Mouse (Mus musculus) liver, postnatal 0 days (tissue): ENCODE measurements around the gene Gm28048. TPM values are rescaled to one million over a fixed set of nuclear protein-coding genes. Genes with fewer than 3 reads are reported as not detected.

ENCODE experiments used
- ATAC-seq: fragments of 200-750 bp; cut with Nextera tagmentation; 2 replicates; pipeline ENCODE4 v1.8.0; 2017; ENCODE audit warnings: mild to moderate bottlenecking, moderate library complexity
- DNase-seq: peaks from one replicate; pipeline ENCODE4 v3.0.0-alpha.2; 2016
- H3K27ac ChIP-seq: fragments of 300-500 bp; sonication (generic); 2 replicates; pipeline ENCODE4 v1.5.1; 2014; ENCODE audit warnings: antibody characterized with exemption, moderate library complexity, mild to moderate bottlenecking, low read depth
- H3K27me3 ChIP-seq: fragments of 300-500 bp; sonication (generic); 2 replicates; pipeline ENCODE4 v1.6.1; 2014; ENCODE audit warnings: low read length, control low read depth, mixed read lengths; ENCODE audit not compliant: insufficient read depth
- H3K36me3 ChIP-seq: fragments of 300-500 bp; sonication (generic); replicated peaks from 2 replicates; pipeline ENCODE4 v1.6.1; 2014; ENCODE audit warnings: mild to moderate bottlenecking, control low read depth, low read length, moderate library complexity, mixed read lengths; ENCODE audit not compliant: insufficient read depth
- H3K4me1 ChIP-seq: fragments of 300-500 bp; sonication (generic); 2 replicates; pipeline ENCODE4 v1.6.1; 2014; ENCODE audit warnings: antibody characterized with exemption, mild to moderate bottlenecking, control low read depth; ENCODE audit not compliant: insufficient read depth
- H3K4me2 ChIP-seq: fragments of 300-500 bp; sonication (generic); 2 replicates; pipeline ENCODE4 v1.6.1; 2014; ENCODE audit warnings: low read depth, mild to moderate bottlenecking, low read length, moderate library complexity, mixed read lengths
- H3K4me3 ChIP-seq: fragments of 300-500 bp; sonication (generic); 2 replicates; pipeline ENCODE4 v1.5.1; 2014; ENCODE audit warnings: low read depth, low read length
- H3K9ac ChIP-seq: fragments of 300-500 bp; sonication (generic); replicated peaks from 2 replicates; pipeline ENCODE4 v1.6.1; 2014; ENCODE audit warnings: mild to moderate bottlenecking, moderate library complexity
- H3K9me3 ChIP-seq: fragments of 300-500 bp; sonication (generic); 2 replicates; pipeline ENCODE4 v1.6.1; 2016; ENCODE audit warnings: mild to moderate bottlenecking, control low read depth, low read length, mixed read lengths
- CTCF ChIP-seq: sonication (generic); IDR thresholded peaks from 2 replicates; pipeline ENCODE4 v1.5.1; 2016; ENCODE audit warnings: antibody characterized with exemption, low read depth
- EP300 ChIP-seq: IDR thresholded peaks from 2 replicates; pipeline ENCODE4 v1.6.1; 2016; ENCODE audit warnings: antibody characterized with exemption, low read depth, mild to moderate bottlenecking
- WGBS: fragments of 180-500 bp; shearing (Covaris S2); extraction: QIAGEN DNeasy Blood & Tissue Kit; methylation state at CpG from one replicate; pipeline ENCODE4 v1.1.7; 2014; ENCODE audit not compliant: insufficient replicate concordance; 5-methylcytosine and 5-hydroxymethylcytosine counted together
- polyA plus RNA-seq: library from polyadenylated mRNA; unstranded; fragments of >200 nt; fragmentation: Nextera tagmentation; extraction: Ambion mirVana; gene quantifications from 2 replicates; pipeline ENCODE4 v1.2.1, GENCODE M21; 2015

The Gm28048 gene
- polyA plus RNA-seq, 1 experiment from 2014 or later: 11.7 TPM

DNA sequence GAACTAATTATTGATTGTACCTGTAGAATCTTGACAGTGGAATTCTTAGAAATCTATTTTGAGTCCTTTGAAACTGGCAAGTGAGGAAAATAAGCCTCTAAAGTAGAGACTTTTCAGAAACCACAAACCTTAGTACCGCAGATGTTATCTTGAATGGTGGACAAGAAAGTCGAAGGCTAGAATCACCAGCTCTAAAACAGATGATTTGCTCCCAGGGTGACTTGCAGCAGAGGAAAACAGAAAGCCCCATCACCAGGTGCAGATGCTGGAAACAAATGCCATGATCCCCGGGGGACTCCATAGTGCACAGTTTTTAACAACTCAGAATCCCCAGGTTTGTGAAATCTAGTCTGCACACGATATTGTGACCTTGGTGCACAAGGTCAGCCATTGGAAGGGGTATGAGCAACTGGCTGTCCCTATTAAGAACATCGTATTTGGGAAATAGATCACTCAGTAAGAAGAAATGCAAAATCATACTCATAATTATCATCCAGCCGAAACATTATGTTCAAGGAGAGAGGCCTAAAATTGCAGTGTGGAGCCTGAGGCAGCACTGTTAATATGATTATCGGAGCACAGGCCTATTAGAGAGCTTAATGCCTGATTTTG lies 116.1 kb downstream of the Gm28048 start:
- Histone ChIP-seq H3K9me3 (no peaks in the 10 kb centered on the region), H3K4me3 (no peak overlapping the region), H3K36me3 (no peaks in the 10 kb centered on the region), H3K4me2 (no peak overlapping the region), H3K27me3 (no peaks in the 10 kb centered on the region), H3K4me1 (peaks cover 11% of the 10 kb centered on the region), H3K27ac (peak overlapping the region; percentile 77), H3K9ac (no peak overlapping the region)
- no peak for DNase-seq
- TF ChIP-seq CTCF (no peak), EP300 (no peak)
- no peak for ATAC-seq
- WGBS: 62% methylated on average over 7 of the region's 7 CpGs

DNA sequence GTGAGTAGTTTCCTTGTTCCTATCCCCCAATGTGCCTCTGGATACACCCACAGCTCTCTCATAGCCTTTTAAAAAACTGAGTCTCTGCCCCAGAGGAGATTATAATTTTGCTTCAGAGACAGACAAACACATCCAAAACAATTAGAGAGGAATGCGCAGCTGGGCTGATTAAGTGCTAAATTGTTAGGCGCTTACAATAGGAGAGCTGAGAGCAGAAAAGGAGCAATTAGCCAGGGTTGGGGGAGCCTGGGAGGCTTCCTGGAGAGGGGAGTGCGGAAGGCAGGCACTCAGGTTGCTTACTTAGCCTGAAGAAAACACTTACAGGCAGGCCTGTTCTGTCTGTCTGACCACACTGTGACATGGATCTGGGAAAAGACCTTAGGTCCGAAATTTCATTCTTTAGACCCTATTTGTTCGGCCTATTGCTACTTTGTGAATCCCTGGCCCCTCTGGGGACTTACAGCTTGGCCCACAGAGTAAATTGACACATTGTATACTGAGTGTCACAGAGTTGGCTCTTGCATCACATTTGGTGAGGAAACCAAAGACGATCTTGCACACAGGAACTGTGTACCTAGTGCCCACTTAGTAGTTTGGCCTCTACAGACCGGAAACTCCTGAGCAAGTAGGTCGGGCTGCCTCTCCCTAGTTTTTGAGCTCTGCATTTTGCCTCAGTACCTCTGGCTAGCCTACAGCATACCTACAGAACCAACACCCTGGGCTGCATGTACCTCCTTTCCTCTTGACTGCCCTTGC lies 117.4 kb downstream of the Gm28048 start:
- TF ChIP-seq CTCF (no peak), EP300 (no peak)
- 59% methylated on average over 8 of the region's 8 CpGs for WGBS
- DNase-seq (peak; percentile 44), ATAC-seq (peak; percentile 35; the same call in 1 of the 2 replicates)
- peaks cover 19% of the 10 kb centered on the region for H3K4me1 ChIP-seq
- no peak overlapping the region for H3K4me3 ChIP-seq
- H3K27ac ChIP-seq: peak overlapping the region; percentile 77
- H3K36me3 ChIP-seq: no peaks in the 10 kb centered on the region
- H3K9ac ChIP-seq: no peak overlapping the region
- no peak overlapping the region for H3K4me2 ChIP-seq
- H3K27me3 ChIP-seq: no peaks in the 10 kb centered on the region
- H3K9me3 ChIP-seq: no peaks in the 10 kb centered on the region

DNA sequence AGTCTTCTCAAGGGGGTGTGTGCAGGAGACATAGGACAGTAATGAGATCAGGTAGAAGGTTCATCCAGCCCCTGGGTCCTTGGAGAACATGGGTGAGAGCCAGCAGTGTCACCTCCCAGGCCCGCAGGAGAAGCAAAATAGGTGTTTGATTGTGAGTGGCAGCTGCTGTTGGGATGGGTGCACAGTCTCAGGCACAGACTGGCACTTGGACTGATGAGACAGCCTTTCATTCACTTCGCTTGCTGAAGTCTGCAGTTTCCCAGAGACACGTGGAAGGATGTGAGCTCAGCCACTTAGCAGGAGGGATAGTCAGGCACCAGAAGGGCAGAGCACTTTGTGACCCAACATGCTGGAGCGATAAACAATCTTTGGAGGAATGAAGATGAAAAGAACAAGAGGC lies 118.3 kb downstream of the Gm28048 start:
- Histone ChIP-seq H3K36me3 (no peaks in the 10 kb centered on the region), H3K27me3 (no peaks in the 10 kb centered on the region), H3K9me3 (no peaks in the 10 kb centered on the region), H3K27ac (no peak overlapping the region), H3K4me3 (no peak overlapping the region), H3K9ac (no peak overlapping the region), H3K4me2 (no peak overlapping the region), H3K4me1 (peaks cover 19% of the 10 kb centered on the region)
- ATAC-seq: no peak
- no peak for DNase-seq
- WGBS: 71% methylated on average over 4 of the region's 4 CpGs
- TF ChIP-seq EP300 (no peak), CTCF (no peak)

DNA sequence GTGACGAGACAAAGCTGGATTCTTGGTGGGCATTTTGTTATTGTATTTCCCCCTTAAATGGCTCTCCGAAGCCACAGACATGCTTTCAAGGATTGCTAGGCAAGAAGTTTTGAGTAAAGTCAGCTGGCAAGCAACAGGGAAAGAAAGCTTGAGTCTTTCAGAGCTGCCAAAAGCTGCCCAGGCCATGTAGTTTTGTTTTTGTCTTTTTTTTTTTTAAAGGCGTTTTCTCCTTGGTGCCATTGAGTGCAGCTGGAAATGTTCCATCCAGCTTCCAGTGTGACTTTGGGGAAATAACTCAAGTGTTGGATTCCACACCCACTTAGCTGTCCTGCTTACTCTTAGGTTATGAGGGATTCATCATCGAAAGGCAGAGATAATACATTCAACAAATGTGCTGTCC lies 120.6 kb downstream of the Gm28048 start:
- Histone ChIP-seq H3K9ac (no peak overlapping the region), H3K4me3 (peak overlapping the region; percentile 94; the same call in 1 of the 2 replicates), H3K4me2 (peak overlapping the region; percentile 91), H3K36me3 (no peaks in the 10 kb centered on the region), H3K27ac (no peak overlapping the region), H3K27me3 (no peaks in the 10 kb centered on the region), H3K9me3 (no peaks in the 10 kb centered on the region), H3K4me1 (peaks cover 29% of the 10 kb centered on the region)
- ATAC-seq: no peak
- DNase-seq: no peak
- TF ChIP-seq EP300 (no peak), CTCF (no peak)
- WGBS: 80% methylated on average over 4 of the region's 4 CpGs

DNA sequence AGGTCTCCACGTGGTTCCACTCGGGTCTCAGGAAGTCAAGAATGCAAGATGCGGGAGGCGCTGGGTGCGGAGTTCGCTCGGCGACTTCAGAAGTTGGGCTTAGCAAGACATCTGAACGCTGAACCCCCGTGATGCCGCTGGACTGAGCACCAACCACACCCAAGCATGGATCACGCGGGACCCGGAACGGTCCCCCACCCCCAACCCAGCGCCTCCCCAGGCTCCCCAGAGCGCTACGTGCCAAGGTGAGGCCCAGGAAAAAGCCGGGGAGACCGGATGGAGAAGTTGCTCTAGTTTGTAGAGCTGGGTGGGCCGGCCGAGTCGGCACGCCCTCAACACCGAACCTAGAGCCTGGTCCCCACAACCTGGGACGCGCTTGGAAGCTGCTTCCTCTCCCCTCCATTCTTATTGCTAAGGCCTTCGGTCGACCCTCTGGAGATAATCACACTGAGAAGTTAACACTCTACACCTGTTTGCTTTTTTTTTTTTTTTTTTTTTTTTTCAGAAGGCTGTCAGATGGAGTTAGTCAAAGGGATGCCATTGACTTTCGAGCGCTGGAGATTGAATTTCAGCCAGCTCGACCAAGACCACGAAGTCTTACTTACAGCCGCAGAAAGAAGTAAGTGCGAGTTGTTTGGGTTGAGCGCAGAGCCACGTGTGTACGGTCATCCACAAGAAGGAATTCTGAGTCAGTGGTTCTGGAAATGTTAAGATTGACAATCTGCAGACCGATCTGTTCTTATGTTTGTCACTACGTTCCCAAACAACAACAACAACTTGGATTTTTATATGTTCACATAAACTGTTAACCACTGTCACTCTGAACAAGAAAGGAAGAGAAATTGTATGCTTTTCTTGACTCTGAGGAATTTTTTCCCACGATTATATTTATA lies 121.3 kb downstream of the Gm28048 start, which contains the start of gene B3gnt2:
Gene B3gnt2, minus strand, starts transcription at position 627 of the 893 bp plus-strand sequence.
- peak within 1 kb of the TSS; percentile 94 for H3K4me3 ChIP-seq
- WGBS: 7% methylated on average over 41 of the region's 41 CpGs
- DNase-seq (peak; percentile 67), ATAC-seq (peak; percentile 22)
- peaks cover 29% of the 10 kb centered on the region for H3K4me1 ChIP-seq
- TF ChIP-seq CTCF (no peak), EP300 (no peak)
- H3K9me3 ChIP-seq: no peaks in the 10 kb centered on the region
- peak within 1 kb of the TSS; percentile 91 for H3K4me2 ChIP-seq
- H3K9ac ChIP-seq: peak within 1 kb of the TSS; percentile 94
- no peaks in the 10 kb centered on the region for H3K36me3 ChIP-seq
- no peaks in the 10 kb centered on the region for H3K27me3 ChIP-seq
- peak within 1 kb of the TSS; percentile 96 for H3K27ac ChIP-seq
